Mouse (Mus musculus) spleen, postnatal 0 days (tissue): ENCODE data around the gene Slc30a5. TPM values are rescaled to one million over a fixed set of nuclear protein-coding genes. Genes with fewer than 3 reads are reported as not detected.

Experiments
- polyA plus RNA-seq: library from polyadenylated mRNA; unstranded; fragments of >200 nt; fragmentation: Nextera tagmentation; extraction: Ambion mirVana; gene quantifications from 2 replicates; pipeline ENCODE4 v1.2.1, GENCODE M21; 2015

Slc30a5 gene
- 29.0 and 34.3 TPM in 2 replicates for polyA plus RNA-seq

DNA sequence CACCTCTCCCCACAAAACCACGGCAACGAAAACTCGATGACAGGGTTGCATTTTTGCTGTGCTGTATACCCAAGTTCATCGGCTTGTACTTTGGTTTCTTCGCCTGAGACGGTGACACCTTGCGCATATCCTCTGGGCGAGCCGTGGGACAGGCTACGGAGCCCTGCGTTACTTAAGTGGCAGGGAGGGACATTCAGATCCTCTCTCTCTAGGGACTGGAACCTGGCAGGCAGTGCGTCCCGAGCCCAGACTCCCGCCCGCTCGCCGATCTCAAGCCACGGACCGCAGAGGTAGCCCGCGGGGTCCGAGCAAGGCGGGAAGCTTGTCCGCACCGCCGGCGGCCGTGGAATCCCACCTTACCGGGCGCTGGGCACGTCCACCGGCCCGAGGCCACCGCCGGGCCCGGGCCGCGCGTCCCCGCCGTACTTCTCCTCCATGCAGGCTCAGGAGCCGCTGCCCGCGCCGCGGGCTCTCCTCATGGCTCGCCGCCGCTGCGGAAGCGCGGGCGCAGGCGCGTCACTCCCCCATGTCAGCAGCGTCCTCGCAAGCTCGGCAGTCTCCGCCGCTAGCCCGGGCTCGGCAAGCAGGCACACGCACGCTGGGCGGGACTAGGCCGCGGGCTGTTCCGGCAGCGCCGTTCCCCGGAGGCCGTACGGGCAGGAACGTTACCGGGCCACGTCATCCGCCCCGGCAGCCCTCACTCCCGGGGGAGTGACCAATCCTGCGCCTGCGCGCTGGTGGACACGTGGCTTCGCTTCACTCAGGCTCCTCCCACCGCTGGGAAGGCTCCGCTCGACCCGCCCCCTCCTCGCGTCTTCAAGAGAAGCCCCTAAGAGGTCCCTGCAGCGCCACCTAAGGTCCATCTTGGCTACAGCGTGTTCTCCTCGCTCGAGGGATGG is at the start of gene Slc30a5:
Slc30a5 (minus strand) TSS at position 687 of the 899 bp plus-strand sequence.

GRCm38 (mm10) chr13:100786414-100786867 is 46.8 kb downstream of the Slc30a5 start, which contains the start of gene Ccnb1:
Ccnb1 (minus strand) TSS chr13:100786570.

DNA sequence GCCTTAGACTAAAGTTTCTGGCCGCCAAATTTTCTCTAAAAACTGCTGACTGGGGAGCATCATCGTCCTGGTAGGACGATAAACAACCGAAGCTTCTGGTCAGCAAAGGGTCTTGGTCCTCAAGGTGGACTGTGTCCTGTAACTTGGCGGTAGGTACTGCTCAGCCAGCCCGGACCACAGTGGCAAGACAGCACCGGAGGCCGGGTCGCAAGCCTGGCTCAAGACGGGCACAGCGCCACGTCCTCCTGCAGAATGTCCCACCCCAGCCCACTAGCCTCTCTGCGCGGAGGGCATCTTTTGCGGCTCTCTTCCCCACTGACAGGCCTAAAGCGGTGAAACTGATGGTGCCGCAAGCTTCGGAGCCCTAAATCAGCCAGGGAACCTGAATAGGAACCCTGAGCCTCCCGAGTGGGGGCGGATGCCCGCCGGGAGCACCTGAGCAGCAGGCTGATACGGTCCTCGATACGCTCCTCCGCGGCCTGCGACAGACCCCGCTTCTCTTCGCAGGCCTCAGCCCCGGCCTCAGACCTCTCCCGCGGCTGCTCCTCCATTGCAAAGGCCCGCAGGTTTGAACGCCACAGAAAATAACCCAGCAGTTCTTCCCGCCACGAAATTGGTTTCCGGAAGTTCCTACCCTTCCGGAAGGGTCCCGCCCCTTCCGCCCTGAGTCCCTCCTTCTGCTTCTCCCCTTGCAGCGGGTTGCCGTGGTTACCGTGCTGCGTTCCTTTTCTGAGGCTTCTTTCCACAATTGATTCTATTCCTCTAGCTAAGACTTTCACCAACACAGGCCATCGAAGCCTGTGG is 57.8 kb downstream of the Slc30a5 start, which contains the start of gene Cenph:
Cenph (minus strand) TSS at position 648 of the 804 bp plus-strand sequence.

Other genes starting within 250 kb of the Slc30a5 start
- 0.67 and 0.91 TPM in 2 replicates for gene Marveld2, start 216.5 kb downstream of the Slc30a5 start, polyA plus RNA-seq
- gene Ak6, start 182.4 kb downstream of the Slc30a5 start, polyA plus RNA-seq = 202 and 214 TPM in 2 replicates
- gene Rad17, start 182.4 kb downstream of the Slc30a5 start, polyA plus RNA-seq = 16.4 and 18.2 TPM in 2 replicates
- gene Taf9, start 181.8 kb downstream of the Slc30a5 start, polyA plus RNA-seq = 30.0 and 42.4 TPM in 2 replicates
- gene Ccdc125, start 163.7 kb downstream of the Slc30a5 start, polyA plus RNA-seq = 8.3 and 10.5 TPM in 2 replicates
- gene Cdk7, start 102.5 kb downstream of the Slc30a5 start, polyA plus RNA-seq = 54.3 and 54.8 TPM in 2 replicates
- gene Mrps36, start 88.8 kb downstream of the Slc30a5 start, polyA plus RNA-seq = 166 and 190 TPM in 2 replicates
- 58.5 and 69.3 TPM in 2 replicates for gene Cenph, start 57.5 kb downstream of the Slc30a5 start, polyA plus RNA-seq
- gene Ccnb1, start 46.9 kb downstream of the Slc30a5 start, polyA plus RNA-seq = 192 and 221 TPM in 2 replicates